Mouse (Mus musculus): ENCODE measurements around the gene Lpp. TPM values are rescaled to one million over a fixed set of nuclear protein-coding genes. Genes with fewer than 3 reads are reported as not detected.

Lpp gene
- polyA plus RNA-seq, 1 experiment from 2014 or later: 23.3 TPM

DNA sequence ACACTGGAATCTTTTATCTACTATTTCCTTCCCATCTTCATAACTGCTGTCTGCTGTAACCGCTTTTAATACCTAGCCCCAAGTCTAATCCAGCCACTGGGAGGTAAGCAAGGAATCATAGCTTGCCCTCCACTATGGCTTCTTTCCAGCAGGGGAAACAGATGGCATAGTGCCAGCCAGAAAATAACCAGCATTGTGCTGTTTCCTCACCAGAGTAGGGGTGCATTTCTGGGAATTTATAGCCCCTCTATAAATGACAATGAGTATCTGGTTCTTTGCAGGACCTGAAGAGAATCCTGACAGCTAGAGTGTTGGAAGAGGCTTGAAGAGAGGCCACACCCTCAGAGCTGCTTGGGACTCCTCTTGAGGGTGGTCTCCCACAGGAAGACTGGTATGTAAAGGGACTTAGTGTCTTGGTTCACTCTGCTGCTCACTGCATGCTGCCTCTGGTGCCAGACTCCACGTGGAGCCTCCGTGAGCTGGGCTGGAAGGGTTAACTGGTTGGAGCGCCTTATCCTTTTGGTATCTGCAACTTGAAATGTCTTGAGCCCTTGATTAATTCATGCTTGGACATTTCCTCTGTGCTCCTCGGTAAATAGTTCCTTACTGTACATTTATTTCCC lies 49.3 kb downstream of the Lpp start:
- Histone ChIP-seq H3K27ac (replicated peaks; ENCODE audit: low read depth, low read length) (peak overlapping the region; percentile 62; the same call in 1 of the 2 replicates), H3K4me2 (ENCODE audit: low read depth, low read length) (no peak overlapping the region), H3K9ac (replicated peaks; ENCODE audit: low read length) (no peak overlapping the region), H3K4me3 (ENCODE audit: low read depth, low read length) (no peak overlapping the region), H3K4me1 (ENCODE audit: control insufficient read depth, insufficient read depth, low read length) (no peaks in the 10 kb centered on the region), H3K9me3 (replicated peaks; ENCODE audit: control insufficient read depth, low read length) (no peaks in the 10 kb centered on the region), H3K27me3 (ENCODE audit: control insufficient read depth, insufficient read depth, low read length) (no peaks in the 10 kb centered on the region), H3K36me3 (replicated peaks; ENCODE audit: control insufficient read depth, insufficient read depth, low read depth, low read length) (no peaks in the 10 kb centered on the region)
- DNase-seq (ENCODE audit: low spot score): no peak
- WGBS: 58% methylated on average over 5 of the region's 5 CpGs
- no peak for ATAC-seq (replicated peaks; ENCODE audit: insufficient number of reproducible peaks, low FRiP score, low TSS enrichment, low read depth)

DNA sequence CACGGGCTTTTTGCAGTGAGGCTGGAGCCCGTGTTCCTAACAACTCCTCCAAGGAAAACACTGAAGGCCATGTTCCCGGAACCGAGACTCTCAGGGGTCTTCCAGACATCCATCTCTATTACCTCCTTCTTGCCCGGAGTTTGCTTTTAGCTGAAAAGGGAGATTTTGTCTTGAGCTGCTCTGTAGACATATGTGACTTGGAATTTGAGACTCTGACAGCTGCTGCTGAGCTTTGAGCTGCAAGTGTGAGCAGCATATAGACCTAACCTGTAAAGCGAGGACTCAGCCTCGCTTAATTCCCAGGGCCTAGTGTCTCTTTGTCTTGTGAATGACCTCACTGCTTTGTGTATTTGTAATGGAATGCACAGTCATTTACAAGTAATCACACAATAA lies 49.8 kb downstream of the Lpp start:
- peak; percentile 60; the same call in 1 of the 2 replicates for ATAC-seq (replicated peaks; ENCODE audit: insufficient number of reproducible peaks, low FRiP score, low TSS enrichment, low read depth)
- peak overlapping the region; percentile 62 for H3K27ac ChIP-seq (replicated peaks; ENCODE audit: low read depth, low read length)
- H3K4me2 ChIP-seq (ENCODE audit: low read depth, low read length): no peak overlapping the region

DNA sequence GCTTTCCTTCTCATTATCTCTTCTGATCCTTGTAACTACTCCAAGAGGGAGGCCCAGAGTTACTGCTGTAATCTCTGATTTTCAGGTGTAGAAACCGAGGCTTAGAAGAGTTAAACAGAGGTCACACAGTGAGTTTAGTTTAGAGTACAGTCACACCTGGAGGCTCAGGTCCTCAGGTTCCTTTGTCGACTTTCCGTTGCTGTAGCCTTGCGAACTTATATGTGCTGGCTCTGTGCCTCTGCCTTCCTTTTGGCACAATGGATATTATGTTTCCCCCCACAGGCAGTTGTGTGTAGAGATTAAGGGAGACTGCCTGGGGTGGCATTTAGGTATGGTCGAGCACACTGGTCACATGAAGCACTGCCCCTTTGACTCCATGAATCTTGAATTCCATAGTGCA lies 50.2 kb downstream of the Lpp start:
- no peak overlapping the region for H3K4me3 ChIP-seq (ENCODE audit: low read depth, low read length)
- H3K9me3 ChIP-seq (replicated peaks; ENCODE audit: control insufficient read depth, low read length): no peaks in the 10 kb centered on the region
- peak overlapping the region; percentile 62 for H3K27ac ChIP-seq (replicated peaks; ENCODE audit: low read depth, low read length)
- H3K4me2 ChIP-seq (ENCODE audit: low read depth, low read length): no peak overlapping the region
- no peak overlapping the region; the same call in 1 of the 2 replicates for H3K9ac ChIP-seq (replicated peaks; ENCODE audit: low read length)
- 56% methylated on average over 5 of the region's 5 CpGs for WGBS
- no peaks in the 10 kb centered on the region for H3K27me3 ChIP-seq (ENCODE audit: control insufficient read depth, insufficient read depth, low read length)
- DNase-seq (ENCODE audit: low spot score) (no peak), ATAC-seq (replicated peaks; ENCODE audit: insufficient number of reproducible peaks, low FRiP score, low TSS enrichment, low read depth) (peak; percentile 27)
- H3K36me3 ChIP-seq (replicated peaks; ENCODE audit: control insufficient read depth, insufficient read depth, low read depth, low read length): no peaks in the 10 kb centered on the region
- no peaks in the 10 kb centered on the region for H3K4me1 ChIP-seq (ENCODE audit: control insufficient read depth, insufficient read depth, low read length)

More for the DNA sequence above, 49.8 kb downstream of the Lpp start:
- Histone ChIP-seq H3K4me1 (ENCODE audit: control insufficient read depth, insufficient read depth, low read length) (no peaks in the 10 kb centered on the region), H3K36me3 (replicated peaks; ENCODE audit: control insufficient read depth, insufficient read depth, low read depth, low read length) (no peaks in the 10 kb centered on the region), H3K4me3 (ENCODE audit: low read depth, low read length) (no peak overlapping the region), H3K9ac (replicated peaks; ENCODE audit: low read length) (no peak overlapping the region; the same call in 1 of the 2 replicates), H3K9me3 (replicated peaks; ENCODE audit: control insufficient read depth, low read length) (no peaks in the 10 kb centered on the region), H3K27me3 (ENCODE audit: control insufficient read depth, insufficient read depth, low read length) (no peaks in the 10 kb centered on the region)
- WGBS: 32% methylated on average over 7 of the region's 7 CpGs
- peak; percentile 38 for DNase-seq (ENCODE audit: low spot score)

DNA sequence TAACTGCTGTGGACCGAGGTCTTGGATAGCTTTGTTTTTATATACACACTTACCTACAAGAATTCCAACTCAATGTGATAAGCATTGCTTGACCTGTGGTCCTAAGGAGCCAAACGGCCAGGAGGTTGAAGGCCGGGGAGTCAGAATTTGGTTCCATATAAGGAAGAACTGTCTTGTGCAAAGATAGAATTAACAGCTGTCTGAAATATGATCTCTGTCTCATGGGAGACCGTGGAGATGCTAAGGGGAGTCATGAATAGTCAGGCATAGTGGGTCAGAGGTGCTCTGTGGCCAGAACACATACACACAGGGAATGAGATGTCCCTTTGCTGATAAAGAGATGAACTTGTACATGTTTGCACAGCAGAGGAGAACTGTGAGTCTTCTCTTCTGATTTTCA lies 51.5 kb downstream of the Lpp start:
- WGBS: 63% methylated on average over 4 of the region's 4 CpGs
- no peak overlapping the region for H3K27ac ChIP-seq (replicated peaks; ENCODE audit: low read depth, low read length)
- H3K9ac ChIP-seq (replicated peaks; ENCODE audit: low read length): no peak overlapping the region
- no peaks in the 10 kb centered on the region for H3K27me3 ChIP-seq (ENCODE audit: control insufficient read depth, insufficient read depth, low read length)
- H3K9me3 ChIP-seq (replicated peaks; ENCODE audit: control insufficient read depth, low read length): no peaks in the 10 kb centered on the region
- H3K4me1 ChIP-seq (ENCODE audit: control insufficient read depth, insufficient read depth, low read length): 0 out of 2 replicates have a peak, but pooled peaks cover 2% of the 10 kb centered on the region
- no peaks in the 10 kb centered on the region for H3K36me3 ChIP-seq (replicated peaks; ENCODE audit: control insufficient read depth, insufficient read depth, low read depth, low read length)
- H3K4me2 ChIP-seq (ENCODE audit: low read depth, low read length): no peak overlapping the region
- ATAC-seq (replicated peaks; ENCODE audit: insufficient number of reproducible peaks, low FRiP score, low TSS enrichment, low read depth) (no peak), DNase-seq (ENCODE audit: low spot score) (no peak)
- no peak overlapping the region for H3K4me3 ChIP-seq (ENCODE audit: low read depth, low read length)

DNA sequence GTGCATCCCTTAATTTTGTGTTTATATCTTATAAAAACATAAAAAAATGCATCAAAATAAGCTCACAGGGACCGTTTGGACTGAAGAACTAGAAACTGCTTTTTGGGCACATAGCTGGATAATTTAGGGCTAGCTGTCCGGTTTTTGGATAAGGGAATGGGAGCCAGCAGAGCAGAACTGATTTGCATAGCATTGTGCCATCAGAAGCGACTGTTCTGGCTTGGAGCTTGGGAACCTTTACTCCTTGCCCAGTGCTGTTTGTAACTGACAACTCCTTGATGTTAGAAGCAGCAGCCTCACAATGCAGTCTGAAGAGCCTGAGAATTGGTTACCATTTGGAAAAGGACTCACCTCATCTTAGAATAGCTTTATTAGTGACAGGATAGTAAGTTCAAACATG lies 52.2 kb downstream of the Lpp start:
- Histone ChIP-seq H3K4me1 (ENCODE audit: control insufficient read depth, insufficient read depth, low read length) (0 out of 2 replicates have a peak, but pooled peaks cover 5% of the 10 kb centered on the region), H3K36me3 (replicated peaks; ENCODE audit: control insufficient read depth, insufficient read depth, low read depth, low read length) (no peaks in the 10 kb centered on the region), H3K27ac (replicated peaks; ENCODE audit: low read depth, low read length) (no peak overlapping the region), H3K9me3 (replicated peaks; ENCODE audit: control insufficient read depth, low read length) (no peaks in the 10 kb centered on the region), H3K4me3 (ENCODE audit: low read depth, low read length) (no peak overlapping the region), H3K9ac (replicated peaks; ENCODE audit: low read length) (no peak overlapping the region), H3K27me3 (ENCODE audit: control insufficient read depth, insufficient read depth, low read length) (no peaks in the 10 kb centered on the region), H3K4me2 (ENCODE audit: low read depth, low read length) (no peak overlapping the region)
- WGBS: 75% methylated on average over 3 of the region's 3 CpGs
- DNase-seq (ENCODE audit: low spot score) (no peak), ATAC-seq (replicated peaks; ENCODE audit: insufficient number of reproducible peaks, low FRiP score, low TSS enrichment, low read depth) (no peak)

GRCm38 (mm10) chr16:24446449-24446848 lies 53.1 kb downstream of the Lpp start:
- Histone ChIP-seq H3K9me3 (replicated peaks; ENCODE audit: control insufficient read depth, low read length) (no peaks in the 10 kb centered on the region), H3K27ac (replicated peaks; ENCODE audit: low read depth, low read length) (no peak overlapping the region), H3K4me2 (ENCODE audit: low read depth, low read length) (no peak overlapping the region), H3K36me3 (replicated peaks; ENCODE audit: control insufficient read depth, insufficient read depth, low read depth, low read length) (no peaks in the 10 kb centered on the region), H3K27me3 (ENCODE audit: control insufficient read depth, insufficient read depth, low read length) (no peaks in the 10 kb centered on the region), H3K4me1 (ENCODE audit: control insufficient read depth, insufficient read depth, low read length) (0 out of 2 replicates have a peak, but pooled peaks cover 5% of the 10 kb centered on the region), H3K9ac (replicated peaks; ENCODE audit: low read length) (no peak overlapping the region), H3K4me3 (ENCODE audit: low read depth, low read length) (no peak overlapping the region)
- ATAC-seq (replicated peaks; ENCODE audit: insufficient number of reproducible peaks, low FRiP score, low TSS enrichment, low read depth) (no peak), DNase-seq (ENCODE audit: low spot score) (no peak)
- 95% methylated on average over 1 of the region's 1 CpGs for WGBS

DNA sequence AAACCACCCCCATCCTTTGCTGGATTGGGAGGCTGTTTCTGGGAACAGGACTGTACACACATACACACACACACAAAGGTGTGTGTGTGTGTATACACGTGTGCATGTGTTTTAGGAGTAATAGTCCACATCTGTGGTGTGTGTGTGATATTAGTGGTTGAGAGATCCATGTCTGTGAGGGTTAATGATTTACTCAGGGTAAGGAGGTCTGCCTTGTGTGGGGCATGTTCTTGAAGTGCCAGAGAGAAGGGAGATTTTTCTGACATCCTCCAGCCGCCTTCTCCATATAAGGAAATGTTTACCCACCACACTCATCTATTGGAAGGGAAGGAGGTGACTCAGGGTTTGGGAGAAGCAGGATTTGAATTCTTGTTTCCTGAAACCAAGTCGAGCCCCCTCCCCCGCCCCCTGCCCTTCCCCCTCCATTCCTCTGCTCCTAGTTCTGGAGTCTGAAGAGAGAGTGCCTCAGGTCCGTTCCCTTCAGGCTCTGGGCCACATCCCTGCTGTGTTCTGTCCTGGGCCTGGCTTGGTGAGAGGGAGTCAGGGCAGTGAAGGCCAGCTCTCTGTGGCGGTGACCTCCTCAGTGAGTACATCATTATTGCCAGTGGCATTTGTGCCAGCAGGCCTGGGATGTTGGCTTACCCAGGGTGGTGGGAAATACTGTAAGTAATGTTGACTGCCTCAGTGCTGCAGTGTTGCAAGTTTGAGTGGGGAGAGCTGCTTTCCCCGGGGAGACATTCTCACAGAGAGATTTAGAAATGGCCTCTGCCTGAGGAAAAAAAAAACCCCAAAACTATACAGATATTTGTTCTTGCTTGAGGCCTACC lies 54.6 kb downstream of the Lpp start:
- no peaks in the 10 kb centered on the region for H3K36me3 ChIP-seq (replicated peaks; ENCODE audit: control insufficient read depth, insufficient read depth, low read depth, low read length)
- H3K9ac ChIP-seq (replicated peaks; ENCODE audit: low read length): no peak overlapping the region
- 43% methylated on average over 7 of the region's 7 CpGs for WGBS
- ATAC-seq (replicated peaks; ENCODE audit: insufficient number of reproducible peaks, low FRiP score, low TSS enrichment, low read depth): no peak
- H3K4me1 ChIP-seq (ENCODE audit: control insufficient read depth, insufficient read depth, low read length): 0 out of 2 replicates have a peak, but pooled peaks cover 5% of the 10 kb centered on the region
- no peak for DNase-seq (ENCODE audit: low spot score)
- no peak overlapping the region for H3K4me3 ChIP-seq (ENCODE audit: low read depth, low read length)
- no peak overlapping the region for H3K27ac ChIP-seq (replicated peaks; ENCODE audit: low read depth, low read length)
- no peak overlapping the region for H3K4me2 ChIP-seq (ENCODE audit: low read depth, low read length)
- H3K27me3 ChIP-seq (ENCODE audit: control insufficient read depth, insufficient read depth, low read length): no peaks in the 10 kb centered on the region
- H3K9me3 ChIP-seq (replicated peaks; ENCODE audit: control insufficient read depth, low read length): no peaks in the 10 kb centered on the region

DNA sequence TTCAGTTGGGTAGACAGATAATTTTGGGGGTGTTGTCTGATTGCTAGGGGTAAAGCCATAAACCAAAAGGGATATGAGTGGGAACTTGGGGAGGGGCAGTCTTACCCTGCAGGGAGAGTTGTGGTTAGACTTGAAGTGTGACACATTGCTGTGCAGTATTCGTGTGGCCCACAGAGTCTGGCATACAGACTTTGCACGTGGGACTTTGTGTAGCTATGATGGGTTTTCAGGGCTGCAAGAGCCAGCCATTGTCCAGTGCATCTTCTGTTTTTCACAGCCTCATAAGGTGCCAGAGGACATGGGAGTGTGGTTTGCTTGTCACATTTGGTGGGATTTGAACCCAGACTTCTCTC lies 55.2 kb downstream of the Lpp start:
- H3K27me3 ChIP-seq (ENCODE audit: control insufficient read depth, insufficient read depth, low read length): no peaks in the 10 kb centered on the region
- no peak overlapping the region for H3K4me2 ChIP-seq (ENCODE audit: low read depth, low read length)
- H3K9ac ChIP-seq (replicated peaks; ENCODE audit: low read length): no peak overlapping the region
- H3K9me3 ChIP-seq (replicated peaks; ENCODE audit: control insufficient read depth, low read length): no peaks in the 10 kb centered on the region
- H3K4me1 ChIP-seq (ENCODE audit: control insufficient read depth, insufficient read depth, low read length): 0 out of 2 replicates have a peak, but pooled peaks cover 5% of the 10 kb centered on the region
- ATAC-seq (replicated peaks; ENCODE audit: insufficient number of reproducible peaks, low FRiP score, low TSS enrichment, low read depth) (no peak), DNase-seq (ENCODE audit: low spot score) (no peak)
- no peak overlapping the region for H3K4me3 ChIP-seq (ENCODE audit: low read depth, low read length)
- H3K27ac ChIP-seq (replicated peaks; ENCODE audit: low read depth, low read length): no peak overlapping the region
- no peaks in the 10 kb centered on the region for H3K36me3 ChIP-seq (replicated peaks; ENCODE audit: control insufficient read depth, insufficient read depth, low read depth, low read length)
- WGBS: 74% methylated on average over 2 of the region's 2 CpGs
